Mouse (Mus musculus) MEL (cell line): ENCODE data around the gene Dcaf5. TPM values are rescaled to one million over a fixed set of nuclear protein-coding genes. Genes with fewer than 3 reads are reported as not detected.

Experiments used
- DNase-seq: peaks from one replicate; pipeline ENCODE4 v3.0.0; 2011; ENCODE audit warnings: low read depth, low spot score
- H3K27ac ChIP-seq: 2 replicates; pipeline ENCODE4 v1.5.1; 2012; ENCODE audit warnings: low read depth, mild to moderate bottlenecking, control low read depth, low read length, moderate library complexity; ENCODE audit not compliant: control insufficient read depth
- H3K27me3 ChIP-seq, 2 experiments: fragments of 150-350 bp in 1 of 2; sonication (generic) in 1 of 2; 2 replicates each; pipeline ENCODE4 v1.6.1; 2012; ENCODE audit warnings: low read length in 2 of 2, mild to moderate bottlenecking in 2 of 2, improper control_type of control experiment in 1 of 2, moderate library complexity in 1 of 2; ENCODE audit not compliant: insufficient read depth in 2 of 2, control insufficient read depth in 1 of 2
- H3K36me3 ChIP-seq, 2 experiments: 2 replicates each; pipeline ENCODE4 v1.6.1; 2012 to 2014; ENCODE audit warnings: low read length in 2 of 2, improper control_type of control experiment in 1 of 2, inconsistent platforms in 1 of 2, mild to moderate bottlenecking in 1 of 2; ENCODE audit not compliant: insufficient read depth in 2 of 2, control insufficient read depth in 1 of 2
- H3K4me1 ChIP-seq, 2 experiments: fragments of 150-350 bp in 1 of 2; sonication (generic) in 1 of 2; 2 replicates each; pipeline ENCODE4 v1.6.1; 2012; ENCODE audit warnings: low read length in 2 of 2, improper control_type of control experiment in 1 of 2, mild to moderate bottlenecking in 1 of 2; ENCODE audit not compliant: insufficient read depth in 2 of 2, control insufficient read depth in 1 of 2
- H3K4me3 ChIP-seq, 2 experiments: fragments of 150-350 bp in 1 of 2; sonication (generic) in 1 of 2; 2 replicates each; pipeline ENCODE4 v1.5.1; 2012; ENCODE audit warnings: low read depth in 2 of 2, low read length in 2 of 2, mild to moderate bottlenecking in 2 of 2, moderate library complexity in 2 of 2, control low read depth in 1 of 2, improper control_type of control experiment in 1 of 2; ENCODE audit not compliant: control insufficient read depth in 1 of 2, insufficient read depth in 1 of 2
- H3K79me2 ChIP-seq: 2 replicates; pipeline ENCODE4 v1.6.1; 2012; ENCODE audit warnings: mild to moderate bottlenecking, low read length, moderate library complexity; ENCODE audit not compliant: control insufficient read depth, poor library complexity, insufficient read depth
- H3K9ac ChIP-seq: 2 replicates; pipeline ENCODE4 v1.6.1; 2012; ENCODE audit warnings: low read depth, mild to moderate bottlenecking, control low read depth, low read length, moderate library complexity; ENCODE audit not compliant: control insufficient read depth, poor library complexity, severe bottlenecking
- H3K9me3 ChIP-seq: fragments of 150-350 bp; sonication (generic); replicated peaks from 2 replicates; pipeline ENCODE4 v1.6.1; 2012; ENCODE audit warnings: mild to moderate bottlenecking, low read length, improper control_type of control experiment, moderate library complexity; ENCODE audit not compliant: insufficient read depth
- BHLHE40 ChIP-seq: IDR thresholded peaks from 2 replicates; pipeline ENCODE4 v1.6.1; 2012; ENCODE audit warnings: low read depth, mild to moderate bottlenecking, inconsistent platforms, low read length, improper control_type of control experiment, borderline replicate concordance
- CHD2 ChIP-seq: IDR thresholded peaks from 2 replicates; pipeline ENCODE4 v1.6.1; 2011; ENCODE audit warnings: low read length, improper control_type of control experiment
- EP300 ChIP-seq, 2 experiments: IDR thresholded peaks; 2 replicates each; pipeline ENCODE4 v1.6.1; 2011; ENCODE audit warnings: improper control_type of control experiment in 2 of 2, low read length in 2 of 2, low read depth in 1 of 2, mild to moderate bottlenecking in 1 of 2
- ETS1 ChIP-seq: IDR thresholded peaks from 2 replicates; pipeline ENCODE4 v1.6.1; 2012; ENCODE audit warnings: low read depth, mild to moderate bottlenecking, inconsistent platforms, low read length, improper control_type of control experiment, moderate library complexity
- GABPA ChIP-seq: IDR thresholded peaks from 2 replicates; pipeline ENCODE4 v1.6.1; 2012; ENCODE audit warnings: low read depth, mild to moderate bottlenecking, inconsistent platforms, low read length, improper control_type of control experiment, moderate library complexity
- GATA1 ChIP-seq: IDR thresholded peaks from 2 replicates; pipeline ENCODE4 v1.6.1; 2011; ENCODE audit warnings: low read depth, low read length, improper control_type of control experiment
- HCFC1 ChIP-seq: IDR thresholded peaks from 2 replicates; pipeline ENCODE4 v1.6.1; 2012; ENCODE audit warnings: low read depth, mild to moderate bottlenecking, inconsistent platforms, low read length, improper control_type of control experiment, moderate library complexity
- JUND ChIP-seq: IDR thresholded peaks from 2 replicates; pipeline ENCODE4 v1.6.1; 2011; ENCODE audit warnings: low read depth, mild to moderate bottlenecking, improper control_type of control experiment, low read length
- MAX ChIP-seq: IDR thresholded peaks from 2 replicates; pipeline ENCODE4 v1.6.1; 2011; ENCODE audit warnings: low read length, improper control_type of control experiment
- MAZ ChIP-seq: IDR thresholded peaks from 2 replicates; pipeline ENCODE4 v1.6.1; 2012; ENCODE audit warnings: low read depth, mild to moderate bottlenecking, inconsistent platforms, low read length, improper control_type of control experiment
- MXI1 ChIP-seq: IDR thresholded peaks from 2 replicates; pipeline ENCODE4 v1.6.1; 2011; ENCODE audit warnings: mild to moderate bottlenecking, low read depth, low read length, improper control_type of control experiment
- MYB ChIP-seq: IDR thresholded peaks from 2 replicates; pipeline ENCODE4 v1.6.1; 2011; ENCODE audit warnings: mild to moderate bottlenecking, low read depth, low read length, improper control_type of control experiment
- MYC ChIP-seq: IDR thresholded peaks from 2 replicates; pipeline ENCODE4 v1.6.1; 2011; ENCODE audit warnings: low read depth, mild to moderate bottlenecking, low read length, improper control_type of control experiment, moderate library complexity
- NRF1 ChIP-seq: IDR thresholded peaks from 2 replicates; pipeline ENCODE4 v1.6.1; 2014; ENCODE audit warnings: low read depth, mild to moderate bottlenecking, inconsistent platforms, low read length, improper control_type of control experiment, moderate library complexity; ENCODE audit not compliant: poor library complexity, insufficient read depth, severe bottlenecking
- POLR2A ChIP-seq, 2 experiments: IDR thresholded peaks; 2 replicates each; pipeline ENCODE4 v1.6.1; 2011 to 2012; ENCODE audit warnings: low read length in 2 of 2, mild to moderate bottlenecking in 2 of 2, control low read depth in 1 of 2, improper control_type of control experiment in 1 of 2, low read depth in 1 of 2, moderate library complexity in 1 of 2; ENCODE audit not compliant: control insufficient read depth in 1 of 2, insufficient read depth in 1 of 2, poor library complexity in 1 of 2
- RAD21 ChIP-seq: IDR thresholded peaks from 2 replicates; pipeline ENCODE4 v1.6.1; 2011; ENCODE audit warnings: mild to moderate bottlenecking, low read depth, low read length, improper control_type of control experiment
- RCOR1 ChIP-seq: IDR thresholded peaks from 2 replicates; pipeline ENCODE4 v1.6.1; 2012; ENCODE audit warnings: low read depth, mild to moderate bottlenecking, inconsistent platforms, low read length, improper control_type of control experiment
- TAL1 ChIP-seq: IDR thresholded peaks from 2 replicates; pipeline ENCODE4 v1.6.1; 2012; ENCODE audit warnings: mild to moderate bottlenecking, inconsistent platforms, low read length, moderate library complexity, mixed read lengths
- TCF12 ChIP-seq: IDR thresholded peaks from 2 replicates; pipeline ENCODE4 v1.6.1; 2014; ENCODE audit warnings: low read depth, mild to moderate bottlenecking, inconsistent platforms, low read length, improper control_type of control experiment, moderate library complexity
- USF1 ChIP-seq: IDR thresholded peaks from 2 replicates; pipeline ENCODE4 v1.6.1; 2014; ENCODE audit warnings: low read depth, mild to moderate bottlenecking, inconsistent platforms, low read length, improper control_type of control experiment, moderate library complexity
- ZC3H11A ChIP-seq: IDR thresholded peaks from 2 replicates; pipeline ENCODE4 v1.6.1; 2012; ENCODE audit warnings: low read depth, mild to moderate bottlenecking, inconsistent platforms, low read length, improper control_type of control experiment
- ZKSCAN1 ChIP-seq: IDR thresholded peaks from 2 replicates; pipeline ENCODE4 v1.6.1; 2012; ENCODE audit warnings: low read depth, mild to moderate bottlenecking, inconsistent platforms, low read length, improper control_type of control experiment, moderate library complexity
- ZNF384 ChIP-seq: IDR thresholded peaks from 2 replicates; pipeline ENCODE4 v1.6.1; 2012; ENCODE audit warnings: low read depth, mild to moderate bottlenecking, inconsistent platforms, low read length, improper control_type of control experiment
- polyA plus RNA-seq, 2 experiments: library from polyadenylated mRNA; stranded (reverse) in 1 of 2; unstranded in 1 of 2; fragments of >175 nt in 1 of 2; fragments of >200 nt in 1 of 2; gene quantifications; 2 replicates each; pipeline versions ENCODE4 v1.2.1 to v1.2.4; 2012; ENCODE audit warnings: low replicate concordance in 2 of 2, low read depth in 1 of 2; ENCODE audit not compliant: insufficient read length in 2 of 2, insufficient read depth in 1 of 2, missing spikeins in 1 of 2
- total RNA-seq: library from RNA; depleted of rRNA; stranded (reverse); fragments of 300-350 nt; gene quantifications from 2 replicates; pipeline ENCODE4 v1.2.3, GENCODE M21; 2012

Dcaf5 gene
- total and polyA plus RNA-seq, 3 experiments = 8.1 to 15.6 TPM; not detected in 1

DNA sequence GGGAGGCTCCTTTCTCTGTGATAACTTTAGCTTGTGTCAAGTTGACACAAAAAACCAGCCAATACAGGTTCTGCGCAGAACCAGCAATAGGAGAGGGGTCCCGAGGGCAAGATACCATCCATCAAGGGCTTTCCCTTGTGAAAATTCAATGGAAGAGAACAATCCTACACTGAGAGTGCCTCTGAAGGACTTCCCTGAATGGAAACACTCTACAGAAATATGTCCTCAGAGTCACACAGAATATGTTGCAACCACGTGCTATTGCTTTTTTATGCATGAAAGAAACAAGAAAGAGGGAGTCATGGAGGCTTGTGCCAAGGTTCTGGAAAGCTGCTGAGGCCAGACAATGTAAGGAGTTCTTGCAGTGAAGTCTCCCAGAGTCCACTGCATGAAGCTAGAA, 131.9 kb downstream of the Dcaf5 start:
- H3K4me1 ChIP-seq = no peaks in the 10 kb centered on the region
- no peak for DNase-seq
- H3K27ac ChIP-seq = no peak overlapping the region
- no peak overlapping the region for H3K9ac ChIP-seq
- H3K79me2 ChIP-seq = no peaks in the 10 kb centered on the region
- peaks cover 0 to 8% of the 10 kb centered on the region in 2 experiments; a peak in 3 of 4 replicates for H3K27me3 ChIP-seq
- H3K36me3 ChIP-seq = no peaks in the 10 kb centered on the region
- no peak overlapping the region for H3K4me3 ChIP-seq
- no peaks in the 10 kb centered on the region for H3K9me3 ChIP-seq
- no peak for TF ChIP-seq BHLHE40
- TF ChIP-seq MYB = no peak
- no peak for TF ChIP-seq ETS1
- no peak for TF ChIP-seq NRF1
- no peak for TF ChIP-seq ZKSCAN1
- no peak for TF ChIP-seq MXI1
- no peak for TF ChIP-seq GATA1
- no peak for TF ChIP-seq TAL1
- TF ChIP-seq TCF12 = no peak
- no peak for TF ChIP-seq CHD2
- TF ChIP-seq ZC3H11A = no peak
- TF ChIP-seq POLR2A (IDR thresholded peaks at IDR 0.05; ENCODE audit: control insufficient read depth in 1 of 2, insufficient read depth in 1 of 2, low read depth in 1 of 2, low read length in 2 of 2, poor library complexity in 1 of 2) = no peak
- no peak for TF ChIP-seq USF1
- TF ChIP-seq JUND = no peak
- no peak for TF ChIP-seq GABPA
- no peak for TF ChIP-seq MAX
- TF ChIP-seq HCFC1 = no peak
- TF ChIP-seq ZNF384 = no peak
- no peak for TF ChIP-seq MAZ

DNA sequence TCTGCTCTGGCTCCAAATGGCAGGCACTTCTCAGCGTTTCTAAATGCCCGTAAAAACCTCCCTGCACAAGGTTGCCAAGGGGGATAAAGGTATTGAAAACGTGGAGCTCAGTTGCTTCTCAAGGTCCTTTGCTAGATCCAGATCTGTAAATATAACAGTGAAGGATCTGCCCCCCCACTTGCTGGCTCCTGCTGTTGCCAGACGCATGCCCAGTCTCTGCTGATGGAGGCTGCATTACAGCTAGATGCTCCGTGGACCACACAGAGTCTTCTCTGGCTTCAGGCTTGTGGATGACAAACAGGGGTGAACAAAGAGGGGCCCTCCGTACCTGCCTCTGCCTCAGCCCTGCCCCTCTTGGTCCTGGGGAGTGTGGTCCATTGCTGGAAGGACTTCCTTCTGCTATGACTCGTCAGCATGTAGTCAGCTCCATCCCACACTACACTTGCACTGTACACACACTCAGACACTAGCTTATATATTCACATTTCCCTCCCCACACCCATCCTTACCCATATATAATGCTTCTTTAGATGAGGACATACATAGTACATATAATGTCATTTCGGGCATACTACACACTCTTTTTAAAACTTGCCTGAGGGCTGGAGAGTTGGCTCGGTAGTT, 135.5 kb downstream of the Dcaf5 start:
- DNase-seq = no peak
- Histone ChIP-seq H3K9me3 (no peaks in the 10 kb centered on the region), H3K4me1 (no peaks in the 10 kb centered on the region; a peak in 1 of 4 replicates), H3K27me3 (peaks cover 0 to 7% of the 10 kb centered on the region in 2 experiments), H3K4me3 (no peak overlapping the region), H3K36me3 (no peaks in the 10 kb centered on the region), H3K9ac (no peak overlapping the region), H3K79me2 (no peaks in the 10 kb centered on the region), H3K27ac (no peak overlapping the region)
- no peak for TF ChIP-seq MAX
- no peak for TF ChIP-seq RCOR1
- TF ChIP-seq POLR2A (IDR thresholded peaks at IDR 0.05; ENCODE audit: control insufficient read depth in 1 of 2, insufficient read depth in 1 of 2, low read depth in 1 of 2, low read length in 2 of 2, poor library complexity in 1 of 2) = no peak
- TF ChIP-seq MYC = no peak
- no peak for TF ChIP-seq EP300 (IDR thresholded peaks at IDR 0.05; ENCODE audit: low read depth in 1 of 2, low read length in 2 of 2)
- TF ChIP-seq RAD21 = no peak
- no peak for TF ChIP-seq TCF12
- TF ChIP-seq GATA1 = no peak
- TF ChIP-seq, all 39 proteins: peak for 0
